Mouse (Mus musculus): Measurements from ENCODE around the gene Stam2.

Gene Stam2

DNA sequence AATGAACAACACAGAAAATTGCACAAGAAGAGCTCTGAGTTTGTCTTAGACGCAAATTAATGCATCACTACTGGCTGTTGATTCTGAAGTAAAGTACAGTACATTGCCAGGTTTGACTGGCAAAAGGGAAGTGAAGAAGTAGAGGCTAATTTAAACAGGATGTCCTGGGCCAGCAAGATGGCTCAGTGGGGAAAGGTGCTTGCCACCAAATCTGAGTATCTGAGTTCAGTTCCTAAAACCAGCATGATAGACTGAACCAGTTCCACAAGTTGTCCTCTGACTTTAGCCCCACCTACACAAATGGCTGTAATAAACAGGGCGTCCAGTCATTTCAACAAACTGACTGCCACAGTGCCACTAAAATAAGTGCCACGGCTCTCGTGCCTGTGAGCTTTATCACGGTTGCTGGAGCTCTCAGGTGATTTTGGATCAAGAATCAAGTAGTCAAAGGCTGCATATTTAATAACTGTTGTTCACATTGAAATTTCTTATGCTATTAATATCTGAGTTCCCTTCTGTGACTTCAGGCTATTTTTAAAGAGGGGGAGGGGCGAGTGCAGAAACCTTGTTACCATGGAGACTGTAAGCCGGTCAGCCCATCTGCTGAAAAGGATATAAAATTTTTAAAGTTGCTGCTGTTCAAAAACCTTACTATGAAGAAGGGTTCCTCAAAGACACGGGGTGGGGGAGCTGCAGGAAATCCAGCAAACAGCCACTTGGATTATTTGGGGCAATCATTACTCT, 94.7 kb downstream of the Stam2 start:
- DNase-seq, result no peak

DNA sequence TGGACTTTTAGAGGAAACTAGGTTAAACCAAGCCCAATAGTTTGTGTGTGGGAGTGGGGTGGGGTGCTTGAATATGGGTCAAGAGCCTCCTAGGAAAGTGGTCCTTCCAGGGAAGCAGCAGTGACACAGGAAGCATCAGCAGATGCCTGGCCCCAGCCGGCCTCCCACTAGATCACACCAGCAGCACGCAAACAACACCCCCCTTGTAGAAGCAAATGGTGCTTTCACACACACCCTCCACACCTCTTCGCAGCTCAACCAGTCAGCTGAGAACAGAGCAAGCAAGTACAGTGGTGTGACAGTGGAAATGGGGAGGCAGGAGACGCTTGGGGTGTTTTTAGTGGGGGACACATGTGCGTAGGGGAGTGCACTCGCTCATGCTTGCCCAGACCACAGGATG, 98.4 kb downstream of the Stam2 start:
- no peak for DNase-seq
